Mouse (Mus musculus): ENCODE results near the gene Mapk12. TPM values are rescaled to one million over a fixed set of nuclear protein-coding genes. Genes with fewer than 3 reads are reported as not detected.

Mapk12 gene
- polyA plus RNA-seq, 1 experiment from 2014 or later: 16.7 TPM

DNA sequence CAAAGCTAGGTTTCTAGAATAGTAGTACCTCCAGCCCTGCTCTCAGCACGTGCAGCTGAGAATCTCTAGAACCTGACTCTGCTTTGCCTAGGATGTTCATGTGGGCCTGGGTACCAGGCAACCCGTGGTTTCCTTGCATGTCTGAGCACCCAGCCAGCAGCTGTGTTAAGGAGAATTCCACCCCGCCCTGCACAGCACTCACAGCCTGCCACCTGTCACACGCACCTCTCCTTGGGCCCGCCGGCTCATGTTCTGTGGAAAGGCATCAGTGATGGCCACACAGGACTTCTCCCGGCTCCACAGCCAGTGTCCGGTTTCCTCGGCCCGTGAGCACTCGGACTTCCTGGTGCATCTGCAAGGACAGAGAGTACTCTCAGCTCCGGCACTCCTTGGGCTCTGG, 25.0 kb upstream of the Mapk12 start:
- Histone ChIP-seq H3K4me2 (no peak overlapping the region), H3K9me3 (no peaks in the 10 kb centered on the region), H3K36me3 (replicated peaks) (peaks cover 96% of the 10 kb centered on the region), H3K27ac (no peak overlapping the region), H3K4me1 (peaks cover 18% of the 10 kb centered on the region), H3K4me3 (replicated peaks) (no peak overlapping the region), H3K9ac (no peak overlapping the region), H3K27me3 (no peaks in the 10 kb centered on the region)
- no peak for ATAC-seq (ENCODE audit: low FRiP score)
- WGBS: 95% methylated on average over 12 of the region's 12 CpGs

DNA sequence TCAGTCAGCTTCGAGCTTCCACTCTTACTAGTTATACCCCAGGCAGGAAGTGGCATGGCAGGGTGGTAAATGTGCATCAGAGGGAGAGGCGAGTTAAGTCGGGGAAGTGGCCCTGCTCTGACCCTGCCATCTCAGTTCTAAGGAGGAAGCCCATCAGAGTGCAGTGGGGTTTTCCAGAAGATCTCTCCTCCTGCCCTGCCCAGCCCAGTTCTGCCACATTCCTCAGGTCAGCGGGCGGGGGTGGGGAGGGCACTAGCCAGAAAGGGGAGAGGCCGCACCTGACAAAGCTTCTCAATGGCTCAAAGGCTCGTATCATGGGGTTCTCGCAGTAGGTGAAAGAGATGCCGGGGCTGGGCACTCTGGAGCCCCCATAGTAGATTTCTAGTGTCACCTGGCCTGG, 20.9 kb upstream of the Mapk12 start:
- 89% methylated on average over 9 of the region's 9 CpGs for WGBS
- H3K27ac ChIP-seq: no peak overlapping the region
- H3K9me3 ChIP-seq: no peaks in the 10 kb centered on the region
- no peaks in the 10 kb centered on the region for H3K27me3 ChIP-seq
- H3K4me2 ChIP-seq: no peak overlapping the region
- H3K4me3 ChIP-seq (replicated peaks): no peak overlapping the region
- peaks cover 100% of the 10 kb centered on the region for H3K36me3 ChIP-seq (replicated peaks)
- no peak overlapping the region for H3K9ac ChIP-seq
- no peak for ATAC-seq (ENCODE audit: low FRiP score)
- H3K4me1 ChIP-seq: no peaks in the 10 kb centered on the region

DNA sequence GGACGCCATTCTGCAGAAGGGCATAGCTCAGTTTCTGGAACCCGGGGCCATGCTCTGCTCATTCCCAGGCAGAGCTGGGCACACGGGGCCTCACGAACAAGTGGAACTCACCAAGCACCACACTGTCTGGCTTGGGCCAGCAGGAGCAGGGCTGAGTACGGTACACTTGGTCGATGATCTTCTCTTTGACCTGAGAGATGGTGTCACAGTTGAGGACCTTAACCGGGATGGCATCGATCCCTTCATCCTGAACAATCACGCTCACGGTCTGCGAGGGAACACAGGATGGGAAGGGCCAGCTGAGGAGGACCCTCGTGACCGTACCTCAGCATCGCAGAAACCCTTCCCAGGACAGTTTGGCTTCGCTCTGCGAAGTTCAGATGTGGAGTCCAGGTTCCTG, 18.0 kb upstream of the Mapk12 start:
- no peak for ATAC-seq (ENCODE audit: low FRiP score)
- H3K9ac ChIP-seq: no peak overlapping the region
- no peaks in the 10 kb centered on the region for H3K9me3 ChIP-seq
- WGBS: 96% methylated on average over 16 of the region's 16 CpGs
- H3K27ac ChIP-seq: no peak overlapping the region
- 0 out of 2 replicates have a peak, but pooled peaks cover 4% of the 10 kb centered on the region for H3K4me1 ChIP-seq
- peaks cover 100% of the 10 kb centered on the region for H3K36me3 ChIP-seq (replicated peaks)
- no peak overlapping the region for H3K4me2 ChIP-seq
- H3K27me3 ChIP-seq: no peaks in the 10 kb centered on the region
- H3K4me3 ChIP-seq (replicated peaks): no peak overlapping the region

DNA sequence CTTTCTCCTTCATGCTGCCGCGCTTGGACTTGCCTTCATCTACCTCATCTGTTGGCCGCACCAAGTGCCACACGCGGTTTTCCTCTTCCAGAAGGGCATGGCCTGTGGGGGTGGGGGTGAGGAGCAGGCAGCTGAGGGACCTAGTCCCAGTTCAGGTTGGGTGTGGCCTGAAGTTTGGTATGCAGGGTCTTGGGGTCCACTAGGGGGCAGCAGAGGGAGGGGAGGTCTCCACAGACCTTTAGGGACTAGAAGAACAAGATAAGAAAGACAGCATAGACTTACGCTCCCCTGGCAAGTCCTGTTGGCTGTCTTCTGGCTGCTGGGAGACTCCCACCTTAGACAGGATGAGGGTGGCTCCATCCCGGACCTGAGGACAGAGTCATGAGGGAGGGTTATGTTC, 17.5 kb upstream of the Mapk12 start:
- peak; percentile 12; the same call in 1 of the 2 replicates for ATAC-seq (ENCODE audit: low FRiP score)

DNA sequence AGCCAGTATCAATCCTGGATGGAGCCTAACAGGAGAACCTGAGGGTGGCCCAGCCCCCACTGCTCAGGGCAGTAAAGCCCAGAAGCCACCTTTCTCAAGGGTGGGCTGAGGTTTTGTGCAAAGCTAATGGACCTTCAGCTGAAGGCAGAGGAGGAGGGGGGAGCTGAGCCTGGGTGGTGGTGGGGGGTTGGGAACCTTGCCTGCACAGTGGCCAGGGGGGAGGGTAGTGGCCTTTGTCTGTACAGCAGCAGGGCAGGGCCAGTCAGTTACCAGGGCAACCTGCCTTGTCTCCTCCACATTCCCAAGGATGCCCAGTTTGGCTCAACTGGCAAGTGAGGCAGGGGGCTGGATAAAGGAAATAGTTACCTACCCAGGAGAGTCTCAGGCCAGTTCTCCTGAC, 11.8 kb upstream of the Mapk12 start:
- Histone ChIP-seq H3K4me3 (replicated peaks) (no peak overlapping the region), H3K27me3 (peaks cover 7% of the 10 kb centered on the region; the same call in 1 of the 2 replicates), H3K4me2 (peak overlapping the region; percentile 29), H3K9me3 (no peaks in the 10 kb centered on the region), H3K27ac (peak overlapping the region; percentile 70), H3K36me3 (replicated peaks) (peaks cover 40% of the 10 kb centered on the region), H3K9ac (peak overlapping the region; percentile 9; the same call in 1 of the 2 replicates), H3K4me1 (peaks cover 41% of the 10 kb centered on the region)
- ATAC-seq (ENCODE audit: low FRiP score): peak; percentile 44

More for the DNA sequence above, 17.5 kb upstream of the Mapk12 start:
- WGBS: 71% methylated on average over 7 of the region's 7 CpGs
- H3K27ac ChIP-seq: no peak overlapping the region
- peaks cover 96% of the 10 kb centered on the region for H3K36me3 ChIP-seq (replicated peaks)
- H3K27me3 ChIP-seq: no peaks in the 10 kb centered on the region
- no peak overlapping the region for H3K9ac ChIP-seq
- H3K9me3 ChIP-seq: no peaks in the 10 kb centered on the region
- no peak overlapping the region for H3K4me3 ChIP-seq (replicated peaks)
- 0 out of 2 replicates have a peak, but pooled peaks cover 4% of the 10 kb centered on the region for H3K4me1 ChIP-seq
- H3K4me2 ChIP-seq: no peak overlapping the region

DNA sequence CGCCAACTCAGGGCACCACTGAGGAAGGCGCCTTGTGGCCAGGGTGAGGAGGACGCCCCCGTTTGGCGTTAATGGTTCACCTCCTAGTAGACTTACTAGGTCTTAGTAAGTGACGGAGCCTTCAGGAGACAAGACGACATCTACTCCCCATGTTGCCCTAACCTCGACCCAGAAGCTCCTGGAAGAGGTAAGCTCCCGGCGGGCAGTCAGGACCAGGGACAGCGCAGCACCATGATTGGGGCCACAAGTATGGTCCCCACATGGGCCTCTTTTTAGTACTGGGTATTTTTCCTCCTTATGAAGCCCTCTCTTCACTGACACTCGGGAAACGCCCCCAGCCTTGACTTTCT, 9.5 kb upstream of the Mapk12 start:
- Histone ChIP-seq H3K27ac (peak overlapping the region; percentile 91), H3K9ac (peak overlapping the region; percentile 79), H3K4me1 (peaks cover 54% of the 10 kb centered on the region), H3K27me3 (peaks cover 13% of the 10 kb centered on the region), H3K36me3 (replicated peaks) (peaks cover 27% of the 10 kb centered on the region), H3K4me3 (replicated peaks) (peak overlapping the region; percentile 69), H3K4me2 (peak overlapping the region; percentile 79), H3K9me3 (no peaks in the 10 kb centered on the region)
- ATAC-seq (ENCODE audit: low FRiP score): 0 out of 2 replicates have a peak, but pooled peaks have one; percentile 9
- under 1% methylated on average over 13 of the region's 13 CpGs for WGBS

DNA sequence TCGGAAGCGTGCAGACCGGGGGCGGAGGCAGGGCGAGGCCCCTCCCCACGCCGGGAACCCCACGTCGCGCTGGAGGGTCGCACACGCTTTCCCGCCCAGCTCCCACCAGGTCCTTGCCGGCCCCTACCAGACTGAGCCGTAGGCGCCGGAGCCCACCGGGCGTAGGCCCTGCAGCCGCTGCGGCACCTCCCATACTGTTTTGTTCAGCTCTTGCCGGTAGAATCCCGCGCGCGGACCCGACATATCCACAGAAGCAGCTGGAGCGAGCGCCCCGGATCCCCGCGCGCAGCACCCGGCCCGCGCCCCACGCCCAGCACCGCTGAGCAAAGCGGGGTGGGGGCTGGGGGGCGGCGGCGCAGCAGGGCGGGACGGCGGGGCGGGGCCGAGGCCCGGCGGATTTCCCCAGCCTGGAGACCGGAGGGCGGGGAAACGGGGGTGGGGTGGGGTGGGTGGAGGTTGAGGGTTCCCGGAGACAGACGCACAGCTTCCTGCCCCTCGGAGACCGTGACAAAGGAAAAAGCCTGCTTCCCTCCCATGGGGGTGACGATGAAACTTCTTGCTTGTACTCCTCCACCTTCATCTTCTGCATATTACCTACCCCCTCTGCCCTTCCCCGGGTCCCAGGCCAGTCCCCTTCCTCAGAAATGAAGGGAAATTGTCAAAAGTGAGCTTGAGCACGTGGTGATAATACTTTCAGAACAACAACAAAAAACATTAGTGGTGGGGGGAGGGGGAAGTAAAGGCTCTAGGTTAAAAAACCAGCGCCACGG, 9.0 kb upstream of the Mapk12 start, which contains the start of gene Mapk11:
TSS of gene Mapk11 (minus strand) at position 358 of the 770 bp plus-strand sequence.
- peak within 1 kb of the TSS; percentile 79 for H3K4me2 ChIP-seq
- peak within 1 kb of the TSS; percentile 69 for H3K4me3 ChIP-seq (replicated peaks)
- WGBS: under 1% methylated on average over 55 of the region's 61 CpGs
- H3K27me3 ChIP-seq: peaks cover 13% of the 10 kb centered on the region
- peak within 1 kb of the TSS; percentile 79 for H3K9ac ChIP-seq
- no peaks in the 10 kb centered on the region for H3K9me3 ChIP-seq
- ATAC-seq (ENCODE audit: low FRiP score): peak; percentile 66
- H3K36me3 ChIP-seq (replicated peaks): peaks cover 27% of the 10 kb centered on the region
- H3K4me1 ChIP-seq: peaks cover 54% of the 10 kb centered on the region
- H3K27ac ChIP-seq: peak within 1 kb of the TSS; percentile 91

DNA sequence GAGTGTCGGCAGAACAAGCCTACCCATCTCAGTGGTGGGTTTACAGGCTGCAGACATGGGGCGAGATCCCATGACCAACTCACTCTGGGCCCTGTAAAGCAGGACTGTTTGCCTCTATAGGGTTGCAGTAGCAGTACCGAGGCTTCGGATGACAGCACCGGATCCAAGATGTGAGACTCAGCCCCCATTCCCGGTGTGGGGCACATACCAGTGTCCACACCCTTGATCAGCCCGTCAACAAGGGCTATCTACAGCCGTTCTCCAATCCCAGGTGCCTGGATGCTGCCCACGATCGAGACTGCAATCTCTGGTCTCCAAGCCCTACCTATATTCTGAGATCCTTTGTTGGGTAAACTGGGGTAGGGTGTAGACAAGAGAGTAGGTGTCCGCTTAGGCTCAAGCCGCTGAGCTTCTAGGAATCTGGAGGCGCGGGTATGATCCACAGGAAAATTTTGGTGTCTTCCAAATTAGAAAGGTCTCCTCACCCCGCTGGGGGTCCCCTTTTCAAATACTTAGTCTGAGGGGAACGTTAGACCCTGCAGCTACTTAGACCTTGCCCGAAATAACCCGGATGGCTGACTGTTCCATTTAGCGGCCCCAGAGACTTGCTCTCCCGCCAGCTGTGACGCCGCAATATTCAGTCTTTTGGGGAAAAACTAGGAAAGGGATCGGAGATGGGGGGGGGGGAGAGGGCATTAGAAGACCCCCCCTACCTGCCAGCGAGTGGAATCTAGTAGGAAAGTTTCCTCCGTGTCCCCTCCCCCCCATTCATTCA, 8.2 kb upstream of the Mapk12 start:
- peak overlapping the region; percentile 79 for H3K9ac ChIP-seq
- peaks cover 50% of the 10 kb centered on the region for H3K4me1 ChIP-seq
- H3K4me3 ChIP-seq (replicated peaks): peak overlapping the region; percentile 69
- H3K36me3 ChIP-seq (replicated peaks): peaks cover 27% of the 10 kb centered on the region
- H3K9me3 ChIP-seq: no peaks in the 10 kb centered on the region
- H3K27ac ChIP-seq: peak overlapping the region; percentile 91
- no peak for ATAC-seq (ENCODE audit: low FRiP score)
- H3K27me3 ChIP-seq: peaks cover 13% of the 10 kb centered on the region
- WGBS: 2% methylated on average over 24 of the region's 25 CpGs
- H3K4me2 ChIP-seq: peak overlapping the region; percentile 79

DNA sequence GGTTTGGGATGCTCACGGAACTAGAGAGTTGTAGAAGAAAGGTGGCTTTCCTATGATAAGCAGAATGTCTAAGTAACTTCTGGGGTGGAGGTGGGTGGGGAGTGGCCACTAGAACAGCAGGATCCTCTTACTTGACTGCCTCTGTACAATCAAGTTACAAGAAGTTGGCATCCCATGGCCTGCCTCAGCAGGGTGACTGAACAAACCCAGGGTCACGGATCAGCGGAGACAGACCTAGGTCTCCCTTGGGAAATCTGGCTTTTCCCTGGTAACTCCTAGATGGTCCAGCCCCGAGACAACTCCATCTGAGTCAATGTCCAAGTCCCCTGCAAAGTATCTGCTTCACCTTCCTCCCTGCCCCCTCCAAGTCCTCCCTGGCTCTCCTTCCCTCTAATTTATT, 7.4 kb upstream of the Mapk12 start:
- WGBS: 45% methylated on average over 4 of the region's 4 CpGs

DNA sequence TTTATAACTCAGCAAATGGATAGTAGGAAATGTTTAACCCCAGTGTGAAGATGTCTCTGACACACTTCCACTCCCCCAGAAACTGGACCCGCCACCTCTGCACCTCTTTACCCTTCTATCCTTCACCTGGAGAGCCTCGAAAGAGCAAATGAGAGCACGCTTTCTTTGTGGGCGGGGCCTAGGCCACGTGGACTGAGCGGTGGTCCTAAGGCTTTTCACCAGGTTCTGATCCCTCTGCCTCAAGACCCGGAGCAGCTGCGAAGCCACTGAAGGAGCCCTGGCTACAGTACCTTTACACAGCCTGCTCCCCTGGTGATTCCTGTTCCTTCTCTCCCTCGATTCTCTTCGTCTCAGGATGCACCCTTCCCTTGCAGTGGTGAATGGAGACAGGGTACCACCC, 7.0 kb upstream of the Mapk12 start:
- H3K36me3 ChIP-seq (replicated peaks): peaks cover 36% of the 10 kb centered on the region
- peak overlapping the region; percentile 79 for H3K4me2 ChIP-seq
- no peaks in the 10 kb centered on the region for H3K9me3 ChIP-seq
- H3K4me3 ChIP-seq (replicated peaks): peak overlapping the region; percentile 69
- peak overlapping the region; percentile 55; the same call in 1 of the 2 replicates for H3K9ac ChIP-seq
- ATAC-seq (ENCODE audit: low FRiP score): no peak
- peaks cover 13% of the 10 kb centered on the region for H3K27me3 ChIP-seq
- H3K27ac ChIP-seq: 0 out of 2 replicates have a peak overlapping the region, but pooled peaks have one; percentile 33
- peaks cover 45% of the 10 kb centered on the region for H3K4me1 ChIP-seq
- whole genome bisulfite sequencing: 17% methylated on average over 10 of the region's 10 CpGs

More for the DNA sequence above, 7.4 kb upstream of the Mapk12 start:
- Histone ChIP-seq H3K9me3 (no peaks in the 10 kb centered on the region), H3K27me3 (peaks cover 13% of the 10 kb centered on the region), H3K4me3 (replicated peaks) (peak overlapping the region; percentile 69), H3K36me3 (replicated peaks) (peaks cover 31% of the 10 kb centered on the region), H3K9ac (peak overlapping the region; percentile 79), H3K4me1 (peaks cover 49% of the 10 kb centered on the region), H3K27ac (no peak overlapping the region), H3K4me2 (peak overlapping the region; percentile 79)
- no peak for ATAC-seq (ENCODE audit: low FRiP score)

DNA sequence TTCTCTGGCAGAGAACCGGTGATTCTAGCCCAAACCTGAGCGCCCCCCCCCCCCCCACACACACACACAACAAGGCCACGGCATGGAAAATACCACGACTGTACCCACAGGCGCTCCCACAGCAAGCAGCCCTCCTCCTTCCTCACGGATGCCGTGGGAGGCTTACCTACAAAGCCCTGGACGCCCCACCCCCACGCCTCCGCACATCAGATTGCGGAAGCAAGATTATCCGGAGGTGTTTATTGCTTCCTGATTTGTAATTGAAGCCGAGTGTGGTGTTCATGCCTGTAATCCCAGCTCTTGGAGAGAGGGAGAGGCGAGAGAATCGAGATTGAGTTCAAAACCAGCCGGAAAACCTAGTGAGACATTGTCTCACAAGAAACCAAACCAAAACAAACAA, 6.5 kb upstream of the Mapk12 start:
- Histone ChIP-seq H3K27me3 (peaks cover 13% of the 10 kb centered on the region), H3K4me2 (peak overlapping the region; percentile 79), H3K4me3 (replicated peaks) (peak overlapping the region; percentile 69), H3K4me1 (peaks cover 41% of the 10 kb centered on the region), H3K9ac (peak overlapping the region; percentile 55), H3K27ac (peak overlapping the region; percentile 33; the same call in 1 of the 2 replicates), H3K36me3 (replicated peaks) (peaks cover 37% of the 10 kb centered on the region), H3K9me3 (no peaks in the 10 kb centered on the region)
- no peak for ATAC-seq (ENCODE audit: low FRiP score)
- WGBS: 9% methylated on average over 15 of the region's 16 CpGs

DNA sequence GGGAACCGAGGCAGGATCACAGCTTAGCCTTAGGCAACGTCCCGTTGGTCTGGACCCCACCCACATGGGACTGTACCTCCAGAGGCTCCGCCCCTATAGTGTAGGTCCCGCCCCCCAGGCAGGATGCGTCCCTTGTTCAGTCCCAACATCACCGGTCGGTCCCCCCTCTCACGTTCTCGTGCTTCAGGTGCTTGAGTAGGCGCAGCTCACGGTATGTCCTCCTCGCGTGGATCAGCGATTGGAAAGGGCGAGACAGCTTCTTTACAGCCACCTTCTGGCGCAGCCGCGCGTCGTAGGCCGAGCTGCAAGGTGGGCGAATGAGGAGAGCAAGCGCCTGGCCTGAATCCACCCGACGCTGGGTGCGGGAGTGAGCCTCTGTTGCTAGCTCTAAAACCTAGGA, 6.0 kb upstream of the Mapk12 start:
- WGBS: 5% methylated on average over 27 of the region's 27 CpGs
- peak overlapping the region; percentile 69 for H3K4me3 ChIP-seq (replicated peaks)
- no peaks in the 10 kb centered on the region for H3K9me3 ChIP-seq
- H3K4me1 ChIP-seq: peaks cover 38% of the 10 kb centered on the region
- peak overlapping the region; percentile 55 for H3K9ac ChIP-seq
- peak overlapping the region; percentile 33; the same call in 1 of the 2 replicates for H3K27ac ChIP-seq
- peak overlapping the region; percentile 79 for H3K4me2 ChIP-seq
- peaks cover 37% of the 10 kb centered on the region for H3K36me3 ChIP-seq (replicated peaks)
- peak; percentile 39; the same call in 1 of the 2 replicates for ATAC-seq (ENCODE audit: low FRiP score)
- H3K27me3 ChIP-seq: peaks cover 17% of the 10 kb centered on the region

Data from forebrain, embryonic 12.5 days (tissue).